Mouse (Mus musculus) activated CD4-positive, CD25-positive, alpha-beta regulatory T cell, adult 4 months (primary cell): ENCODE data around the gene Smim20. TPM values are rescaled to one million over a fixed set of nuclear protein-coding genes. Genes with fewer than 3 reads are reported as not detected.
A peak's percentile ranks its signal among the peaks of the same experiment; 100 is the strongest.

Experiments
- ATAC-seq: one replicate; pipeline ENCODE4 v1.8.0; 2017
- polyA plus RNA-seq, 2 experiments: library from polyadenylated mRNA; unstranded; fragments of 100-300 nt; shearing (Covaris generic); gene quantifications; one replicate each; pipeline ENCODE4 v1.2.1; 2017

Gene Smim20
- polyA plus RNA-seq, 2 experiments from 2014 or later: 103 to 107 TPM

DNA sequence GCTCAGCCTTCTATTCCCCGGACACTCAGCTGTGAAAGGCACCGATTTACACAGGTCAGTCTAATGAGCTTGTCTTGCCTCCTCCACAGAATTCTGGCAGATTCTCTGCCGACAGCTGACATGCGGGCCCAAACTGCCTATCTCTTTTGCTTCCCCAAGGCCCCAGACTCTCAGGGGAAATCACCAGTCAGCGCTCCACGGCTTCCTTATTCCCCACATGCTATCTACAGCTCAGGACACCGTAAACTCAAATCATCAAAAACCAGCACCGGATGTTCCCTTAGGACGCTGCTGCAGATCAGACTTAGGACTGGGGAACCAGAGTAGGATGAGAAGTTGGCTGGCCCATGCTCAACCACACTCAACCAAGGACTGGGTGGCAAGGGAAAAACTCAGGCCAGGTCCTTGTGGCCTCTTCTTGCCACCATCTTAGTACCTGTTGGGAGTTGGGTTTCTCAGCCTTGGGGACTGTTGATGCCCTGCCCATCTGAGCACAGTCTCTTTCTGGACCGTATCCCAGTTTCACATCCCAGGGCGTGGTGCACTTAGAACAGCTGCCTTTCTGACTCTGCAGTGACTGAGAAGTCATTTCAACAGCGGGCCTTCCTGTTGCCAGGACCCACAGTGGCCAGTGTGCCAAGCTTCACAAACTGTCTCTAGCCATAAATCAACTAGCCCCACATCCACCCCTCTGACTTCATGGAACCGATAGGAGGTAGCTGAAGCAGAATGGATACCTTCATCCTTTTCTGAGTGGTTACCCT is 47.7 kb downstream of the Smim20 start:
- ATAC-seq: no peak

DNA sequence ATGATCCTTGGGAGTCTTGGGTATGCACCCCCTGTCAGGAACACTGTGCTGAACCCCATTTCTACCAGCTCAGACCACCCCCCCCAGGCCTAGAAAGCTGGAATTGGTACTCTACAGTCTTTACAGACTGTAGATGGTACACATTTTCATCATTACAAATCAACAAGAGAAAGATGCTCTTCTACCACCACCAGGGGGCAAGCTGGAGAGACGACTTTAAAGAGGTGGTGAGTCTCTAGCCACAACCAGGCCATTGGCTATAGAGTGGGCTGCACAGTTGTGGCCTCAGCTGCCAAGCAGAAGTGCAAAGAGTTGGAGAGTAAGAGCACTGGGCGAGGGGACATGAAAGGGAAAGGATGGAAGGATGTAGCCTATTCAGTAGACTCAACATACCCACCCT is 48.9 kb downstream of the Smim20 start:
- ATAC-seq: no peak

DNA sequence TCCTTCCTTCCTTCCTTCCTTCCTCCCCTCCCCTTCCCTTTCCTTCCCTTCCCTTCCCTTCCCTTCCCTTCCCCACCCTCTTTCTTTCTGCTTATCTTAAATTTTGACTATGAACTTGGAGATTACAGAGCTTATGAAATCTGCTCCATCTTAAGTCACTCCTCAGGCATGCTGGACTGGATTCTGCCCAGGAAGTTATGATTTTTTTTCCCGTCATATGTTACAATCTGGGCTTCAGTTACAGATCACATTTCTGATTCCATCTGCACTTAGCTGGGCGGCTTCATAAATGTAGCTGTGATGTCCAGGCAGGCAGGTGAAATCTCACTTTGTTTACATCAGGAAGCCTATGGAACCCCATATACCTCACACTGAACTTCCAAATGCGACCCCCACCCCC is 50.5 kb downstream of the Smim20 start:
- ATAC-seq: no peak

DNA sequence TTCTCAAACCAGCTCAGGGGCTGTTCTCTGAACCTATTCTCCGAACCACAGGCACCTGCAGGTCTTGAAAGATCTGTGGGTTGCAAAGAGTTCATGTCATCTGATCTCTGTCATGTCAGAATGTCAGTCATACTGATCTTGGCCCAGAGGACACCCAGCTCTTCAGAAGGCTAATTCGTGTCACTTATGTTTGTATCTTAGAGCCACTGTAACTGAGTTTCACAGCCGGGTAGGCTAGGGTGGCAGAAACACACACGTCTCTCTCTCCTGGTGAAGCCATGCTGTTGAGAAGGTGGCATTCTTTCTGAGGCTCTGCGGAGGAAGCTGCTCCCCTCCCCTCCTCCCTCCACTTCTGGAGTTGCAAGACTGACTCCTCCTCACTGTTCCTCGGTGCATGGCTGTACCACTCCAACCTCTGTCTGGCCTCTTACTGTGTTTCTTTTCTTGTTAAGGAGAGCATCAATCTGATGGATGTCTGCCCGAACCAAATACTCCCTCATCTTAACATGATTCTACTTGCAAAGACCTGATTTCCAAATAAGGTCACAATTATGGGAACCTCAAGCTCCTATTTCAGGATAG is 51.1 kb downstream of the Smim20 start:
- ATAC-seq: no peak

DNA sequence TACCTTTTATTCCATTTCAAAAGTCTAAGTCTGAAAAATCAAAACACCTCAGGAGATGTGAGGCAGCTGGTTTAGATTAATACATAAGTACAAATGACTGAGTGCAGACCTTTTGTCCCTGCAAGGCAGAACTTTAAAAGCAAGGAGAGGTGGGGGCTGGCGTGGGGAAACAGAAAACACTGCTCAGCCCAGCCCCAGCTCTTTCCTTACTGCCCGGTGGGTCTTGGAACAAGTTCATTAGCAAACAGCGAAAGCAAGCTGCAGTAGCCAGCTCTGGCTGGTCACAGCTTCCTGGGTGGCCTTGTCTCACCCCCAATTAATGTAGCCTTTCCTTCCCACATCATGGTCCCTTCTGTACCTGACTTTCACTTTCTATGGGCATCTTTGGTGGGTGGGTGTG is 53.4 kb downstream of the Smim20 start:
- no peak for ATAC-seq

DNA sequence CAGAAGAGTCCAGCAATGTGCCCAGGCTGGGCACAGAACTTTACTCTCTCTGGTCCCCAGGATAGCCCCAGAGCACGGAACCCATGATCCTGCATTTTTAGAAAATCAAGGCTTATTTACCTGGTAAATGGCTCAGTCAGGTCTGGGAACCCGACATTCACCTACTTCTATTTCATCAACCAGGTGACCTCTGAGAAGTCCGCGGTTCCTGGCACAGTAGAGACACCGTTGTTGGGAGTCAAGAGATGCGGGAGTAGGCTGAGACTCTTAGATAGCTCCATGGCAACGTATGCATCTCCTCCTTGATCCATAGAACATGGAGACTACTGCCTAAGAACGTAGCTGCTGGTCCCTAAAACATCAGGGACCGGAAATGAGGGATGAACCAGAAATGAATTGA is 55.0 kb downstream of the Smim20 start:
- no peak for ATAC-seq

DNA sequence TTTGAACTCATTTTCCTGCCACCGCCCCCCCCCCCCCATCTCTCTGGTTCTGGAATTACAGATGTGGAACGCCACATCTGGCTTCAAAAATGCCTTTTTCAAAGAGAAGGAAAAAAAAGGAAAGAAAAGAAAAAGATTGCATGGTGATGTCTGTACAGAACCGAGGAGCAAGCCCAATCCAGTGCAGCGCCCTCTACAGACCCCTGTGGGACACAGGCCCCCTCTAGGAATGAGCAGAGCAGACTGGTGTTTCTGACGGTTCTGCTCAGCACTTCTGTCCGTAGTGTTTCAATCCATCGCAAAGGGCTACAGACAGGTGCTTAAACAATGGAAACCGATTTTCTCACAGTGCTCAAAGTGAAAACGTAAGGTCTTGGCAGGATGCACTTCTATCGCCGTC is 55.6 kb downstream of the Smim20 start:
- no peak for ATAC-seq

DNA sequence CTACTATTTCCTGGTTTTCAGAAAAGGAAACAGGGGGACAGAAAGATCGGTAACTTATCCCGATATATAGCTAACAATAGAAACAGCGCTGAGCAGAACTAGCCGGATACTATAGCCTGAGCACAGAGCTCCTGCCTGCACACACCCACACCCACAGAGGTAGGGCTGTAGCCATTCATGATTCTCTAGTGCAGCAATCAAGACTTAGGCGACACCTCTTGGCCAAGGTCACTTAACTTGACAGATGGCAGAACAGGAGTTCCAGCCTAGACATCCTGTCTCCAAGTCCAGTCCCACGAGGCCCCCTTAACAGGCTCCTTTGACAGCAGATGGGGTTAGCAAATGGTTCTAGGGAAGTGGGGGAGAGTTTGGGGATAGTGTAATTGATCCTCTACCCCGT is 56.2 kb downstream of the Smim20 start:
- ATAC-seq: no peak

DNA sequence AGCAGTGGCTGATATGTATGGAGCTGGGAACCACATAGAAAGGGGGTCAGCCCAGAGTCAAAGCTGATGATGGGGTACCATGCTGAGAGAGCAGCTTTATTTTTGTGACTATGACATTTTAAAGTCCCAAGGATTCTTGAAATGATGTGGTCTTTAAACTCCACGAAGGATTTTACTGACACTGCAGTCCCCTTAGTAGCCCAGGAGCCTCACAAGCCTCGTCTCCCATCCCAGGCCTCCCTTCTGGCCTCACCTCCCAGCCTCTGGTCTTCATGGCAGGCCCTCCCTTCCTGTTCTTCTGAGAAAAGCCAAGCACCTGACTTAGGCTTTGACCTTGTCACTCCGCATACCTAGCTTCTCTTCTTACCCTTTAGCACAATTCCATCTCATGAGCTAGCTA is 57.4 kb downstream of the Smim20 start:
- ATAC-seq: no peak

DNA sequence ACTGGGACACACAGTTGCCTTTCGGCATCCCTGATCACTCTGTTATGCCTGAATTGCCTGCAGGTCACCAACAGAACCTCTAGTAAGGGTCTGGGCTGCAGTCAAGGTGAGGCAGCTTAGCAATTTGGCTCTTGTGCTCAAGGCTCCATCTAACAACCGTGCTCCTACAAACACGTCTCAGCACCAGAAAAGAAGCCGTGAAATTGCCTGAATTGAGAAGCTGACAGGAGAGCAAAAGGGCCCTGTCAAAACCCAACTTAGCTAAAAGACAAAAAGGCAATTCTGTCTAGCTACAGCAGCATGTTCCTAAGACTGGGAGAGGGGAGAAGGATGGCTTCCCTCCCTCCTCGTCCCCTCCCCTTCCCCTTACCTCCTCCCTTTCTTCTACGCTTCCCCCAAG is 57.9 kb downstream of the Smim20 start:
- no peak for ATAC-seq

DNA sequence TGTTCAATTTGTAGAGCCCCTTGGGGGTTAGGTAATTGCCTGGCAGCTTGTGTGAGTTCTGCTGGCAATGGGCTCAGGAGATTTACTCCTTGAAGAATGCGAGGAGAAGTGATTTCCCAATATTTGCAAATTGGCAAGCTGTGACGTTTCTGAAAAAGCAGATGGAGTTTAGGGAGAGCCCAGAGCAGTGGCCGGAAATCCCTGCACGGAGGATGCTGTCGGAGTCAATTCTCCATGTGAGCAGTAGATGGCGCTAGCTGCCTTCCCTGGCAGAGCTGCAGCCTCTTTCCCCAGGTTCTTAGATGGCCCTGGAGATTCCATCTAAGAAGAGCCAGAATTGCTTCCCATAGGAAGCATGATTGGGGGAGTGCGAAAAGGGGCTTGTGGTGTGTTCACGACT is 59.1 kb downstream of the Smim20 start:
- ATAC-seq: peak; percentile 78

DNA sequence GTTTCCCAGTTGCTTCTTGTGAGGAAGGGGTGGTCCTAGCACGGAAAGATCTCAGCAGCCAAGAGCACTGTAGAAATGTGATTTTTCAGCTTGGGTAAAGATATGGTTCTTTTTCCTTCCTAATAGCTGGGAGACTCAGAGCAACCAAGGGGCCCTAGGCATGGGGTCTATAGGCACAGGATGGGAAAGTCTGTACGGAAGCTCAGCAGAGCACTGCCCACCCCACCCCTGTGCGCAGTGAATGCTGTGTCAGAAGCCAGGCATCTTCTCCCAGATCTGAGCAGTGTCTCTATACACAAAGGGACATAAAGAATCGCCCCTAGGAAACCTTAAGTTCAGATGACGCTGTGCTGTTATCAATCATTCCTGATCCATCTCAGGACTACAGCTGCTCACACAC is 59.6 kb downstream of the Smim20 start:
- no peak for ATAC-seq

Other genes with a start within 250 kb of the Smim20 start
- not detected for gene Slc34a2, start 229.0 kb upstream of the Smim20 start, polyA plus RNA-seq
- gene Sel1l3, start 53.2 kb upstream of the Smim20 start, polyA plus RNA-seq: not detected
- 10 to 100 TPM; 41.3 to 45.6 TPM for gene Rbpj, start 199.1 kb downstream of the Smim20 start, polyA plus RNA-seq